Mouse (Mus musculus) CD4-positive, CD25-positive, alpha-beta regulatory T cell, adult 4 months (primary cell): ENCODE measurements around the gene E2f2. TPM values are rescaled to one million over a fixed set of nuclear protein-coding genes. Genes with fewer than 3 reads are reported as not detected.

Source experiments
- polyA plus RNA-seq, 2 experiments: library from polyadenylated mRNA; unstranded; fragments of 100-300 nt; shearing (Covaris generic); gene quantifications; one replicate each; pipeline ENCODE4 v1.2.1; 2017

E2f2 gene
- polyA plus RNA-seq, 2 experiments from 2014 or later: 14.5 to 29.6 TPM

Other genes with a start within 250 kb of the E2f2 start
- 100 to 1,000 TPM in 1 of 2 experiments, 10 to 100 TPM in 1; 73.7 to 104 TPM for gene Hmgcl, start 225.9 kb upstream of the E2f2 start, polyA plus RNA-seq
- gene Gale, start 208.7 kb upstream of the E2f2 start, polyA plus RNA-seq: 10 to 100 TPM; 16.2 to 24.8 TPM
- 10 to 100 TPM; 63.0 to 72.0 TPM for gene Lypla2, start 199.8 kb upstream of the E2f2 start, polyA plus RNA-seq
- gene Pithd1, start 185.1 kb upstream of the E2f2 start, polyA plus RNA-seq: 1 to 10 TPM; 9.3 to 9.7 TPM
- 10 to 100 TPM; 44.5 to 58.9 TPM for gene Eloa, start 150.6 kb upstream of the E2f2 start, polyA plus RNA-seq
- 1,000 to 10,000 TPM in 1 of 2 experiments, 100 to 1,000 TPM in 1; 954 to 1,576 TPM for gene Rpl11, start 119.0 kb upstream of the E2f2 start, polyA plus RNA-seq
- 100 to 1,000 TPM; 388 to 433 TPM for gene Id3, start 28.9 kb upstream of the E2f2 start, polyA plus RNA-seq
- not detected for gene Asap3, start 34.0 kb downstream of the E2f2 start, polyA plus RNA-seq
- gene Tcea3, start 75.3 kb downstream of the E2f2 start, polyA plus RNA-seq: 1 to 10 TPM in 1 of 2 experiments, not detected in 1; 1.2 TPM
- 10 to 100 TPM in 1 of 2 experiments, 1 to 10 TPM in 1; 9.7 to 12.3 TPM for gene Zfp46, start 112.3 kb downstream of the E2f2 start, polyA plus RNA-seq
- 100 to 1,000 TPM in 1 of 2 experiments, 10 to 100 TPM in 1; 78.7 to 103 TPM for gene Hnrnpr, start 138.5 kb downstream of the E2f2 start, polyA plus RNA-seq